Mouse (Mus musculus) splenic B cell, adult 2 months (primary cell): Measurements from ENCODE around the gene Tmppe.
A peak's percentile ranks its signal among the peaks of the same experiment; 100 is the strongest.
"Not testable (repeated sequence)": the region's sequence is repeated elsewhere in the genome, so short reads cannot be mapped to it uniquely, and the experiment has no call there.

Source experiments
- DNase-seq: peaks from one replicate; pipeline ENCODE4 v3.0.0-alpha.2; 2011; ENCODE audit warnings: low read depth, low spot score
- H3K27me3 ChIP-seq: 2 replicates; pipeline ENCODE4 v1.6.1; 2012; ENCODE audit warnings: mild to moderate bottlenecking, low read length, moderate library complexity, mixed read lengths; ENCODE audit not compliant: control insufficient read depth, poor library complexity, insufficient read depth, severe bottlenecking
- H3K36me3 ChIP-seq: 2 replicates; pipeline ENCODE4 v1.6.1; 2012; ENCODE audit warnings: mild to moderate bottlenecking, low read length, moderate library complexity, mixed read lengths; ENCODE audit not compliant: control insufficient read depth, poor library complexity, insufficient read depth, severe bottlenecking

The Tmppe gene

DNA sequence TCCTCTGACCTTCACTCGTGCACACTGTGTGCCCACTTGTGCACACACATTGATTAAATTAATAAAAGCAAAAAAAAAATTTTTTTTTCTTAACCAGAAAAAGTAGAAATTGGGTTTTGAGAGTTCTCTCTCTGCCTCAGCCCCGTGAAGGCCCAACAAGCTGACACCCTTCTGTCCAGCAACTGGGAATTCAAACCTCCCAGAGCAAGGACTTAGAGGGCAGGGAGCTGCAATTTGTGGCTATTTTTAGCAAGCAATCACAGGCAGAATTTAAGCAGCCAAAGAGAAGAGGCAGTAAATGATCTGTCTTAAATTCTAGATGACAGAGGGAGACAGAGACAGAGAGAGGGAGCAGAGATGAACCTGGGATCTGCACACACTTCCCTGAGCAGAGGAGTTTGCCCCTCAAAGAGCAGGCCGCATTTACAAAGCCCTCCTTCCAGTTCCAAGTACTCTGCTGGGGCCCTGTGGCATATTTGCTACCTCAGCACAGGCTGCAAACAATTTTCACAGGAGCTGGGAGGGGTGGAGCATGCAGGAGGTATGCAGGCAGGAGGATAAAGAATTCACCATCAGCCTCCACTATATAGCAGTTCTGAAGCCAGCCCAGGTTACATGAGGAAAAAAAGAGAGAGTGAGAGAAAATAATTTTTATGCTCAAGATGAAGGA, 12.1 kb upstream of the Tmppe start:
- no peak for DNase-seq
- Histone ChIP-seq H3K27me3 (no peaks in the 10 kb centered on the region), H3K36me3 (peaks cover 1% of the 10 kb centered on the region; the same call in 1 of the 2 replicates)

- Histone ChIP-seq H3K27me3 (no peaks in the 10 kb centered on the region), H3K36me3 (peaks cover 1% of the 10 kb centered on the region; the same call in 1 of the 2 replicates)
- peak; percentile 57 for DNase-seq
These were observed 11.5 kb upstream of the Tmppe start for GRCm38 (mm10) chr9:114389371-114389904.

- DNase-seq = peak; percentile 72
- H3K36me3 ChIP-seq = peaks cover 1% of the 10 kb centered on the region; the same call in 1 of the 2 replicates
- no peaks in the 10 kb centered on the region for H3K27me3 ChIP-seq
These were observed 10.8 kb upstream of the Tmppe start, which contains the start of gene Crtap for GRCm38 (mm10) chr9:114389905-114390748. Gene Crtap, minus strand, starts transcription at chr9:114390675.

DNA sequence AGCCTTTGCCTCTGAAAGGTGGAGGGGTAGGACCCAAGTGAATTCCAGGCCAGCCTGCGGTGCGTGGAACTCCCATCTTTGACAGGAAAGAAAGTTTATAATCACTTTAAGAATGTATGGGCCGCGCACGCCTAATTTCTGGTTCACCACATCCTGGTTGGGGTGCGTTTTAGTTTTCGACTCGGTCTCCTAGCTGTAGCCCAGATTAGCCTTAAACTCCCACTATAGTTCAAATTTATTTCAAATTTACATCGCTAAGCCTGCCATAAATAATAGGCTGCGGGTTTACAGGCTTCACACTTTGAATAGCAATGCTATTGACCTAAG, 10.2 kb upstream of the Tmppe start:
- DNase-seq = no peak
- Histone ChIP-seq H3K27me3 (no peaks in the 10 kb centered on the region), H3K36me3 (no peaks in the 10 kb centered on the region)

DNA sequence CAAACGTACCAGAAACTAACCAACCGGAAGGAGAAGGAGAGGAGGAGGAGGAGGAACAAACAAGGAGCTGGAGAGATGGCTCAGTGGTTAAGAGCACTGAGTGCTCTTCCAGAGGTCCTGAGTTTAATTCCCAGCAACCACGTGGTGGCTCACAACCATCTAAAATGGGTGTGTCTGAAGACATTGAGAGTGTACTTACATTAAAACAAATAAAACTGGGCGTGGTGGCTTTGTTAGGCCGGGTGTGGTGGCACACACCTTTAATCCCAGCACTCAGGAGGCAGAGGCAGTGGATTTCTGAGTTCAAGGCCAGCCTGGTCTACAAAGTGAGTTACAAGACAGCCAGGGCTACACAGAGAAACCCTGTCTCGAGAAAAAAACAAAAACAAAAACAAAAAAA, 6.8 kb upstream of the Tmppe start:
- not testable (repeated sequence) for DNase-seq

GRCm38 (mm10) chr9:114394677-114395076, 6.2 kb upstream of the Tmppe start:
- DNase-seq = no peak
- no peaks in the 10 kb centered on the region for H3K36me3 ChIP-seq
- no peaks in the 10 kb centered on the region for H3K27me3 ChIP-seq

More for the DNA sequence above, 6.8 kb upstream of the Tmppe start:
- H3K36me3 ChIP-seq, H3K27me3 ChIP-seq: not testable (repeated sequence)

GRCm38 (mm10) chr9:114395258-114395657, 5.6 kb upstream of the Tmppe start:
- DNase-seq = no peak
- Histone ChIP-seq H3K27me3 (no peaks in the 10 kb centered on the region), H3K36me3 (no peaks in the 10 kb centered on the region)

DNA sequence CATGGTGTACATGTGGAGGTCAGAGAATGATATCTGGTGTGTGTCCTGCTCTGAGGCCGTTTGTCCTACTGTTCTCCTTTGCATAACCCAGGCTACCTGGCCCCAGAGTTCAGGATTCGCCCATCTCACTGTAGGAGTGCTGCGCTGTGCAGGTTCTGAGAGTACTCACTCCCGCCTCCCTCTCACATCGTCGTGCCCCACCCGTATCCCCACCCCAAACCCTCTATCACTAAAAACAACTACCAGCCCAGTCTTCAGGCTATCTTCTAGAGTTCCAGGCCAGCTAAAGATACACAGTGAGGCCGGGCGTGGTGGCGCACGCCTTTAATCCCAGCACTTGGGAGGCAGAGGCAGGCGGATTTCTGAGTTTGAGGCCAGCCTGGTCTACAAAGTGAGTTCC, 1.2 kb upstream of the Tmppe start:
- no peak for DNase-seq

GRCm38 (mm10) chr9:114400588-114400948, 337 bp upstream of the Tmppe start:
- H3K36me3 ChIP-seq = peaks cover 4% of the 10 kb centered on the region
- no peak for DNase-seq

More for the DNA sequence above, 1.2 kb upstream of the Tmppe start:
- Histone ChIP-seq H3K27me3 (no peaks in the 10 kb centered on the region), H3K36me3 (no peaks in the 10 kb centered on the region; the same call in 1 of the 2 replicates)

GRCm38 (mm10) chr9:114401685-114402080, 778 bp downstream of the Tmppe start:
- peaks cover 4% of the 10 kb centered on the region for H3K36me3 ChIP-seq
- DNase-seq = peak; percentile 58
- H3K27me3 ChIP-seq = no peaks in the 10 kb centered on the region

More at GRCm38 (mm10) chr9:114400588-114400948, 337 bp upstream of the Tmppe start:
- H3K27me3 ChIP-seq = no peaks in the 10 kb centered on the region

- Histone ChIP-seq H3K27me3 (no peaks in the 10 kb centered on the region), H3K36me3 (peaks cover 6% of the 10 kb centered on the region)
- DNase-seq = no peak
These were observed 6.8 kb downstream of the Tmppe start for GRCm38 (mm10) chr9:114407676-114408075.

DNA sequence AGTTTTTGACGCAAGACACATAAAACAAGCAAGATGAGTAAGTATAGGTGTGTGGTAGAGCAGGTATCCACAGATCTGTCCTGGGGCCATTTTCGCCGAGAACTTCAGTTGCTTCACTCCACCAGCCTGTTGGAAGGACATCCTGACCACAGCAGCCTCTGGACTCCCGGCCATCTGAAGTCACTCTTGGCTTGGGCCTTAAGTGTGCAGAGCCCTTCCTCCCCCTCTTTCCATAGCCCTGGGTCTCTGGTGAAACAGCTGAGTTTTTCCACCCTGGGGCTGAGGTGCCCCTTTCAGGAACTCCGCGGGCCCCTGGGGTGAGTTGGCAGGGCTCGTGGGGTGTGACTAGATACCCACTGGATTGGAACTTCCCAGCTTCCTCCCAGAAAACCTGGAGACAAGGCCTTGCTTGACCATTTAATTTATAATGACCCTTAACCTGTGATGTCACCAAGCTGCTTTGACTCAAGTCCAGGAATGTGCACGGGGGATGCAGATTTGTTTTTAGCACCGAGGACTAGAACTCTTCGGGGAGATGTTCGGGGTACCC, 9.5 kb downstream of the Tmppe start:
- Histone ChIP-seq H3K36me3 (peaks cover 3% of the 10 kb centered on the region; the same call in 1 of the 2 replicates), H3K27me3 (no peaks in the 10 kb centered on the region)
- no peak for DNase-seq

DNA sequence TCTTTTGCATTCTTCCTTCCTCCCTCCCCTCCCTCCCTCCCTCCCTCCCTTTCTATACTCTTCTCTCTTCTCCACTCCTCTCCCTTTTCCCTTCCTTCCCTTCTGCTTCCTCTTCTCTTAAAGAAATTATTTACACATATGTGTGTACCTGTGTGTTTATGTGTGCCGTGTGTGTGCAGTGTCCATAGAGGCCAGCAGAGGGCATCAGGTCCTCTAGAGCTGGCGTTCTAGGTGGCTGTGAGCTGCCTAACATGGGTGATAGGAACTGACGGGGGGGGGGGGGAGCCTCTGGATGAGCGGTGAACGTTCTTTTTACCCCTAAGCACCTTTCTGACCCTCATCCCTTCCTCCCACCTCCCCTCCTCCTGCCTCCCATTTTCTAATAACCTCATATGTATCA, 10.4 kb downstream of the Tmppe start:
- Histone ChIP-seq H3K36me3 (peaks cover 2% of the 10 kb centered on the region; the same call in 1 of the 2 replicates), H3K27me3 (no peaks in the 10 kb centered on the region)
- DNase-seq = no peak

DNA sequence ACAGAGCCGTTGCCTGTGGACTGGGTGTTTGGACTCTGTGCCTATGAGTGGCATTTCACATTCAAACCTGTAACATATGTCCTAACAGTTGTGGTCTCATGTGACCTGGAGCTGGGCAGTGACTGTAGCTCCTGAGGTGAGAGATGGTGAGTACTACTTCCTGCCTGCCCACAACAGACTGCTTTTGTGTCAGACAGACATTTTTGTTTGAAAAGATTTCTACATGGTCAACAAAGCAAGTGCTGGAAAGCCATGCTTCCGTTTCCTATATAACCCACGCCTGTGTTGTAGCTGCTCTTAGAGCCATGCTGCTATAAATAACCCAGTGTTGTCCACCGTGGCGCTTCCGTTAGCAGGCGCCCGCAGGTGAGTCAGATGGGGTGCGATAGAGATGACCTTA, 11.5 kb downstream of the Tmppe start:
- DNase-seq = no peak
- no peaks in the 10 kb centered on the region for H3K27me3 ChIP-seq
- H3K36me3 ChIP-seq = peaks cover 2% of the 10 kb centered on the region; the same call in 1 of the 2 replicates

DNA sequence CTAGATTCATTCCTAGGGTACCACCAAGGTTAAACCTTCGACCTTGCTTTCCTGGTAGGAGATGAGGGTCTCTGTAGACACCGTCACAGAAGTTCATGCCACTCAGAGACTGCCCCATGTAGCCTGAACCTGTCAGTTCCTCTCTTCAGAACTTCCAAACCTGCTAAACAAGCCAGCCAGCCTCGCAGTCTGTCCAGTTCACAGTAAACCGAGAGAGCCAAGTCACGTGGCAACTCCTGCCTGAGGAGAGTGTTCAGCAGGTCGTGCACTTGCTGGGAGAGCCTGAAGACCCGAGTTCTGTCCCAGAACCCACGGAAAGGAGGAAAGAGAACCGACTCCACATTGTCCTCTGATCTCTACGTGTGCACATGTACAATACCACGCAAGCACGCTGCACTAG, 13.0 kb downstream of the Tmppe start:
- DNase-seq = no peak
- H3K27me3 ChIP-seq = no peaks in the 10 kb centered on the region
- peaks cover 2% of the 10 kb centered on the region; the same call in 1 of the 2 replicates for H3K36me3 ChIP-seq
